Mouse (Mus musculus) thymus, adult 2 months (tissue): ENCODE results near the gene Fbf1.

Experiments
- CTCF ChIP-seq: fragments of 200-500 bp; IDR thresholded peaks from 2 replicates; pipeline ENCODE4 v1.5.1; 2012; ENCODE audit warnings: mild to moderate bottlenecking, control low read depth, low read length, moderate library complexity, borderline replicate concordance; ENCODE audit not compliant: control insufficient read depth, poor library complexity, insufficient read depth; ENCODE audit errors: extremely low read depth
- POLR2A ChIP-seq: fragments of 200-500 bp; IDR thresholded peaks from 2 replicates; pipeline ENCODE4 v1.6.1; 2012; ENCODE audit warnings: mild to moderate bottlenecking, low read length, control low read depth, moderate library complexity; ENCODE audit not compliant: control insufficient read depth, poor library complexity, insufficient read depth; ENCODE audit errors: extremely low read depth

DNA sequence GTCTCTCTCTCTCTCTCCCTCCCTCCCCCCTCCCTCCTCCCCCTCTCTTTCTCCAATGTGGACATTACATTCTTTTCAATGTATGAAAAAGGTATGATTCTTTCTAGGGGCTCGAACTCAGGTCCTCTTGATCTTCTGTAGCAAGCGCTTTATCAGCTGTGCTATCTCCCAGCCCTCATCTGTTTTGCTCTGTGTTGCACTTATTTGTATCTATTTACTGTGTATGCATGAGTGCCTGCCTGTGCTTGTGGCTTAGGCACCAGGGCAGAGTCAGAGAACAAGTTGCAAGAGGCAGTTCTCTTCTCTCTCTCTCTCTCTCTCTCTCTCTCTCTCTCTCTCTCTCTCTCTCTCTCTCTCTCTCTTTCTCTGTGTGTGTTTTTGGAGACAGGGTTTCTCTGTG is 62.9 kb downstream of the Fbf1 start:
- TF ChIP-seq CTCF (no peak), POLR2A (no peak)
